28 mouse cellular contexts compared by ENCODE assay signal in genomic region chr15:77127737-77128136, GRCm38 (mm10).
"Had no signal": no experiment of that assay in that cellular context is flagged by ENCODE, and none has a peak within 500 bp of the region (broad histone marks: within the 10 kb centered on the region; RNA-seq: fewer than 3 reads in every experiment).

No protein-coding gene starts in this region.

- ATAC-seq: forebrain, embryonic 13.5 days; forebrain, embryonic 14.5 days; forebrain, embryonic 15.5 days; forebrain, embryonic 16.5 days; forebrain, postnatal 0 days had no signal

- H3K27me3 ChIP-seq: embryonic facial prominence, embryonic 12.5 days; embryonic facial prominence, embryonic 13.5 days; embryonic facial prominence, embryonic 15.5 days; forebrain, embryonic 12.5 days; forebrain, embryonic 13.5 days; forebrain, embryonic 15.5 days had no signal

- H3K9ac ChIP-seq: embryonic facial prominence, embryonic 12.5 days; embryonic facial prominence, embryonic 13.5 days; embryonic facial prominence, embryonic 15.5 days; forebrain, embryonic 12.5 days; forebrain, embryonic 13.5 days; forebrain, embryonic 15.5 days; forebrain, postnatal 0 days had no signal

- H3K27ac ChIP-seq: embryonic facial prominence, embryonic 10.5 days; embryonic facial prominence, embryonic 12.5 days; embryonic facial prominence, embryonic 13.5 days; embryonic facial prominence, embryonic 15.5 days; forebrain, embryonic 10.5 days; forebrain, embryonic 12.5 days; forebrain, embryonic 13.5 days; forebrain, embryonic 15.5 days; gastrocnemius, adult 2 months; heart, adult 2 months had no signal

- H3K4me3 ChIP-seq: embryonic facial prominence, embryonic 10.5 days; embryonic facial prominence, embryonic 12.5 days; embryonic facial prominence, embryonic 13.5 days; embryonic facial prominence, embryonic 15.5 days; erythroblast, embryonic 14.5 days; forebrain, embryonic 10.5 days; forebrain, embryonic 12.5 days; forebrain, embryonic 13.5 days; forebrain, embryonic 15.5 days; gastrocnemius, adult 2 months; heart, adult 2 months had no signal

- H3K4me1 ChIP-seq: forebrain, embryonic 10.5 days; forebrain, embryonic 12.5 days; forebrain, embryonic 13.5 days had no signal

- H3K9me3 ChIP-seq: embryonic facial prominence, embryonic 10.5 days; embryonic facial prominence, embryonic 12.5 days; embryonic facial prominence, embryonic 13.5 days; embryonic facial prominence, embryonic 15.5 days; forebrain, embryonic 10.5 days; forebrain, embryonic 12.5 days; forebrain, embryonic 13.5 days; forebrain, embryonic 15.5 days had no signal

- DNase-seq: cerebellum, adult 8-10 months; cerebellum, adult 9-10 months; cerebellum, adult 9-11 months; cerebellum, postnatal 10 days; cerebellum, postnatal 14 days; cerebellum, postnatal 25 days; cerebellum, postnatal 36 days; embryo, embryonic 11 days; forebrain, postnatal 0 days; gastrocnemius, adult 2 months; gastrocnemius, postnatal 10 days; gastrocnemius, postnatal 14 days; gastrocnemius, postnatal 25 days; gastrocnemius, postnatal 36 days; heart, adult 11 months; heart, adult 18-20 months; heart, adult 2 months had no signal

- H3K4me2 ChIP-seq: embryonic facial prominence, embryonic 12.5 days; embryonic facial prominence, embryonic 13.5 days; embryonic facial prominence, embryonic 15.5 days; forebrain, embryonic 12.5 days; forebrain, embryonic 13.5 days; forebrain, embryonic 15.5 days had no signal
